Mouse (Mus musculus): ENCODE measurements around the gene Arhgap35.

Arhgap35 gene

DNA sequence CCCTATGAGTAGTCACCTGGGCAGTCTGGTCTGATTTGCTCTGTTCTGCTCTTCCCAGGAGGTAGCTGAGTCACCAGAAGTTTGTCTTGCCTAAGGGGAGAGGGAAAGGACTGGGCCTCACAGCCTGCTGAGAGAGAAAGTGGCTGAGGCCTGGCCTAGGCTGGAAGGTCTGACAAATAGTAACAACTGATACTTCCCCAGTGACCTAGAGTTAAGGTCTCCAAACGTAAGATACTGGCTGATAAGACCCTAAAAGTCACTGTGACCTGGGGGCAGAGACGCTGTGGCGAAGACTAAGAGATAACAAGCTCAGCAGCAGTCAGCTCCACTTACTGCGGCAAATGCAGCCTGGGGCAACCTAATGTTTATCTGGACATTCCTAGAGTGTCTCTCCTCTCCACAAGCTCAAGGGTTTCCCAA is 13.1 kb downstream of the Arhgap35 start:
- DNase-seq, result no peak

DNA sequence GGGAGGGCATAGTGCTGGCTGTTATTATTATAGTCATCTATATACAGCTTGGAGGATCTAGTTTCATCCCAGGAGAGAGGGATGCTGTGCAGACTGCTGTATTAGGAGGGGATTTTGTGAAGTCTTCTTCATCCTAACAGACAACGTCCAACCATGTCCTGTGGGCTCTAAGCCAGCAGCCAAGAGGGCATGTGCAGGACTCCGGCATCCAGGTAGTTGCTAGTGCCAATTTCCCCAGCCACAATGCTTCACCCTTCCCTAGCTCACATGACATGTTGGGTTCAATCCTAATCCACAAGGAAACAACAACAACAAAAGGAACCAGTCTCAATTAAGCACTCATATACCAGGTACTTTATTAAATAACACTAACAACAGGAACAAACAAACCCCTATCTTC is 15.8 kb downstream of the Arhgap35 start:
- DNase-seq, result peak; percentile 31

DNA sequence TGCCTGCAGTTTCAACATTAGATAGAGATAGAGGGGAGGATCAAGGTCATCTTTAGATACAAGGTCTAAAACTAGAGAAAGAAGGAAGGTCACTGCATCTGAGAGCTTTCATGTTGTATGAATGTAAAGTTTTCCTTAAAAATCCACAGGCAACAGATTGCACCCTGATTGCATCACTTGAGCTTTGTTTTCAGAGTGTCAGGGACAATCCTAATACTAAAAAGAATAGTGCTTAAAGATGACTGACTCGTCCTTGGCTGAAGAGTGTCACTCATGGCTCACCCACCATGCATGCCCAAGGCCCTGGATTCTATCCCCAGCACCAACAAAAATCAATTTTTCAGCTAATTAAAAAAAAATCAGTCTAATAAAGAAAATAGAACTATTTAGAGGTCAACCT is 23.5 kb downstream of the Arhgap35 start:
- DNase-seq, result no peak

DNA sequence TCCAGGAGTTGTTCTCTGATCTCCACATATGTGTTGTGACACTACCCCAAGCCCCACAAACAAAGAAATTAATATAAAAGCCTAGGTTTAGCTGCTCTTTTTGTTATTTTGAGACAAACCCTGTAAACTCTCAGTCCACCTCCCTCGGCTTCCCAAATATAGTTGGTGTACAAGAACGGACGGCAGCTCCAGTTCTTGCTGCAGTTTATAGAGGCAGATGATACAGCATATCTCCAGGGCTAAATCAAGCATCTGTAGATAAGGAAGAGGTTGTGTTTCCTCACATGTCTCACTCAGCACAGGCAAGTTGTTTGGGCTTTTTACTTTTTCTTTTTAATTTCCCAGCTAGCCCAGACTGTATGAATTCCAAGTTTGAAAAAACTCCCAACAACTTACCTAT is 27.1 kb downstream of the Arhgap35 start:
- DNase-seq, result no peak

DNA sequence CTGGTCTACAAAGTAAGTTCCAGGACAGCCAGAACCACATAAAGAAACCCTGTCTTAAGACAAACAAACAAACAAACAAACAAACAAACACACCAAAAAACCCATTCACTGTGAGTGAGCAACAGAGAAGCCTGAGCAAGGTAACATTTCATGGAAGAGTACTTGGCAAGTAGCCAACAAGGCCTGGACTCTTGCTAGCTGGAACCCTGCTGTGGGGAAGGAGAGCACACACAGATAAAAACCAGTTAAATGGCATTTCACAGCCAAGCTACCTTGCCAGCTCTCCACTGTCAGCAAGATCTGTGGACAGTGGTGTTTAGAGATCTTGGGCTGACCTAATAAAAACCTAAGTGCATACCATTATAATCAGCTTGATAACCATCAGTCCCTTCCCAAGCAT is 30.4 kb downstream of the Arhgap35 start:
- peak; percentile 67 for DNase-seq

DNA sequence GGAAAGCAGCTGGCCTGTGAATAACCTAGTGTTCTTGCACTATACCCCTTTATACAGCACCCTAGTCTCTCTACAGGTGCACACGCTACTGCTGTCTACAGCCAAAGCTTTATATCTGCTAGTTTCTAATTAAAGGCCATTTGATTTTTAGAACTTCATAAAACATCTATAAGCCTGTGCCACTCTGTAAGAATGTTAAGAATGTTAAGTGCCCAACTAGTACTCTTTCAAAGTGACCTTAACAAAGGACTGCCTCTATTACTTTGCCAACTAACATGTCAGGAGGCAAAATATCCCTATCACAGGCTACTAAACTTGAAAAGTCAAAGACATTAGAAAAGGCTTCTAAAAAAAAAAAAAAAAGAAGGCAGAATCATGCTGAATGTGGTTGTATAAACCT is 31.0 kb downstream of the Arhgap35 start:
- DNase-seq, result no peak

DNA sequence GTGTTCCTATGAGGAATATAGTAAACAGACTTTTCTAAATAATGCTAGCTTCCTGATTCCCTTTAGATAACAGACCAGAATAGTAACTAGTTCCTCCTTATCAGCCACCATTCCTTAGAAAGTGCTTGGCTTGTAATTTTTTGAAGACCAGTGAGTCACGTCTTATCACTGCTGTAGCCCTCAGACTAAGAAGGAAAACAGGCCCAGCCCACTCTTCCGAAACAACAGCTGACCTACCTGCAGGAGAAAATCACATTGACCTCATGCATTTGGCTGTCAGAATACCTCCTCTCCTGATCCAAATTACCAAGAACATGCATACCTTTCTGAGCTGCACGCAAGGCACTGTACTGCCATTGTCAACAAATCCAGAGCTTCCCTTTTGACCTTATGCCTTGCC is 32.5 kb downstream of the Arhgap35 start:
- DNase-seq, result no peak

DNA sequence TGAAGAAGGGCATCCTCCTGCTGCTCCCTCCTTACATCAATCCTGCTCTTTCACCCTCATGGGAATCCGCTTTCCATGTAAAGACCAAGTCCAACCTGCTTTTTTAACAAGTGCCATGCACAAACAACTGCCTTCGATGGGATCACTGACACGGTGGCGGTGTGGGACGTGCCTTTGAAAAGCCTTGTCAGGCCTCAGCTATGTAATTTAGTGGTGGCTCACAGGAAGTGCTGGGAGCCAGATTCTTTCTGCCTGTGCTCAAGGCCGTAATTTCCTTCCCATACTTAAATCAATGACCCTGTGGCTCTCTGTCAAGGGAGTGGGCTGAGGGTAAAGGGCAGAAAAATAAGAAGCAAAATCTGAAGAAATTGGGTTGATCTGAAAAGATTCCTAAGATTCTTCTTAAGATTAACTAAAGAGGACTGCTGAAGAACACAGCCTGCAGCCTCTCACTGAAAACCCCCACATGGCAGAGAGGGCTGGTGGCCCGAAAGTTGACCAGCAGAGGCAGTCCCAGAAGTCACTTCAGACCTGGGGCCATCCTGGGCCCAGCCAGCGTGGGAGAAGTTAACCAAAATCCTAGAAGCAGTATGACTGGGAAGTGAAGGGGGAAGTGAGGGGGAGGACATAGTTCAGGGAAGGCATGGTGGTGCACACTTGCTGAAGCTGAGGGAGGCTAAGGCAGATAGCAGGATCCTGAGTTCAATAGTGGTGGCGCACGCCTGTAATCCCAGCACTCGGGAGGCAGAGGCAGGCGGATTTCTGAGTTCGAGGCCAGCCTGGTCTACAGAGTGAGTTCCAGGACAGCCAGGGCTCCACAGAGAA is 33.3 kb downstream of the Arhgap35 start:
- no peak for DNase-seq

DNA sequence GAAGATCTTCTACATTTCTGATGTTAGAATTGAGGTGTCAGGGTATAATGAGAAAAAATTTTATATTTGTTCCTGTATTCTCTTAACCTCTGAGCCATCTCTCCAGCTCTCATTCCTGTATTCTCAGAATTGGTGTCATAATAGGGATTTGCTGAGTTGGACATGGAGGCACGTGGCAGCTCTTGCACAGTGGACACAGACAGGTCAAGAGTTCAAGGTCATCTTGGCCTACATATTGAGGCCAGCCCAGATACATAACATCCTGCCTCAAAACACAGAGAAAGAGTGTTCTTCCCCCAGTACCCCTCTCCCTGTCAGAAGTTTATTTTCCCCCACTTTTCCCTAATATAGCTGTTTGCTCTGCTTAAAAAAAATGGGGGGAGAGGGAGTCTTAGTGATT is 38.1 kb downstream of the Arhgap35 start:
- DNase-seq, result no peak

DNA sequence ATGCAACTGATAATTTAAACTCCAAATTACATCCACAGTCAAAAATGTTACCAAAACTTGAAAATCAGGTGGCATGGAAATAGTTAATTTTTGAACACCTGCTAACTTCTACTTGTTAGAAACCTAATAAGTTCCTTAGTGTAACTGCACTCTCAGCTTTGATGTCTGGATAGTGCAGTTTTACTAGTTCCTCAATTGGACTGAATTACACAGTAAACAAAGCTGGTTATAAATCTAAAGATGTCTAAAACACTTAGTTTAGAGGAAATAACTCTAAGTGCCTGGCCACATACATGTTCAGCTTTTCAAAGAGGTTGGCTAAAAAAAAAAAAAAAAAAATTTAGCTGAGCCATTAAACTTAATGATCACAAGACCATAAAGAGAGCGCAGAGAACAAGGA is 43.6 kb downstream of the Arhgap35 start:
- no peak for DNase-seq

DNA sequence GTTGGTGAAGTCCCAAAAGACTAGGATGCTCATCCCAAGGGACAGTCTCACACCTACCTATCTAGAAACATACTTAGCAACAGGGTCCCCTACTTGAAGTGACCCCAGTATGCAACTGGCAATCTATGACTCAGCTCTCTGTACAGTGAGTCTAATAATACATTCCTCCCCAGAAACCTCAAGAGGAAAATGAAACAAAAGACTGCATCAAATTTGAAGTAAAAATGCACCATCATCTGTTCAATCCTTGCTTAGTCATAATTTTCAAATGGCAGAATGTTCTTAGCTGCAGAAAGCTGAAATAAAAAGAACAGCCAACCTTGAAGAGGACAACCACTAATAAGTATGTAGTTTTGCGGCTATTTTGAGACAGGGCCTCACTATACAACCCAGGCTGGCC is 44.1 kb downstream of the Arhgap35 start:
- no peak for DNase-seq

DNA sequence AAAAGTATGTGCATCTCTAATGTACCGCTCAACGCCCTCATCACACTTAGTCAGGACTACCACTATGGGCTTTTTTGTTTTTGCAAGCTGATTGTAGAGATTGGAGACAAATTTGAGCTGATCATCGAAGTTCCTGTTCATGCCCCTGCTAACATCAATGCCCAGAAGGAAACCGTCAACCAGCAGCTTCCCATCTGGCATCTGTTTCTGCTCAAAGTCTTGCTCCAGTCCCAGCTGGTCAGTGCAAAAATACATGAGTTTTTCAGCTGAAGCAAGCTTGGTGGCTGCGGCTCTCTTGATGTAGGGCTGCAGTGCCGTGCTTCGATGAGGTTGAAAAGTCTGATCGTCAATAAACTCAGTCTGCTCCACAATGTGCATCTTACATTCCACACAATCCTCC is 50.3 kb downstream of the Arhgap35 start:
- DNase-seq, result no peak

DNA sequence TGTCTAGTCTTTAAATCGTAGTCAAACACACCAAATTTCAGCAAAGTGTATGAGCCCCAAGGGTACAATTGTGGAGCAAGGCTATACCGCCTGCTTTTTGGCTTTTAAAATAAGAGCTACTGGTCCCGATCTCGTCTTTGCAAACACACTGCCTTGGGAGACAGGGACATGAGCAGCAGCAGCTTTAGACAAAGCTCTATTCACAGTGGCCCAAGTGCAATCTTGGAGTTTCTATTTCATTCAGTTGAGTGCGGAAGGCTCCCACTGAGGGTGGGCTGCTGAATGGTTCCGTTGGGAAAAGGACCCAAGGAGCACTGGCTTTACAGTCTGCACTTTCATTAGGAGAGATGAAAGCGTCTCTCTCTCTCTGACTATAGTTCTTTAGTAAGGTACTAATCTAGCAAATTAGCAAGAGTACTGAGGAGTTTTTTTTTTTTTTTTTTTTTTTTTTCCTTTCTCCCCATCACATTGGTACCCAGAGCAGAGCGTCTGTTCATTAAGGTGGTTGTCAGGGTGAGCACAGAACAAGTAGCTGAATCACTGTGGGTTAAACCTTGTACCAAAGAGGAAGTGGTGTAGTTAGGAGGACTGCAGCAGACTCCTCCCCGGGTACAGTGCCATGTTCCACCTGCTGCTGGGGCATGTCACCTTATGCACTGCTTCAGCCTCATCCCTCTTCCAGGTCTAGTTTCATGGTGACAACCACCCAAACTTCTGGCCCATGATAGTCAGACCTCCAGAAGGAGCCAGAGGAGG is 56.8 kb downstream of the Arhgap35 start:
- DNase-seq, result no peak

DNA sequence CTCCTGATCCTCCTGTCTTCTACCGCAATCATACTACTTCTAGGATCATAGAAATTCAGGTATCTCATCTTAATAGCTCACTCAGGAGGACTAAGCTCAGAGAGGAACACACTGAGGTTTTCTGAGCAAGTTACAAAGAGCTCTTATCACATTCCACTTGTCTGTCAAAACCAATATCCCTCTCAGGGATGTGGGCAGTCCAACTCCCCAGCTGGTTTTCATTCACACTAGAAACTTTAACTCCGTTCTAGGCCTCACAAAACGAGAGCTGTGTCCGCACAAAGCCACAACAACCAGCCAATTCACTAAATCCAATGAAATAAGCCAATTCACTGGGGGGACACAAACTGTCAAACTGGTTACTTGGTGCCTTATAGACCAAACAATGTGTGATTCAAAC is 57.5 kb downstream of the Arhgap35 start:
- no peak for DNase-seq

DNA sequence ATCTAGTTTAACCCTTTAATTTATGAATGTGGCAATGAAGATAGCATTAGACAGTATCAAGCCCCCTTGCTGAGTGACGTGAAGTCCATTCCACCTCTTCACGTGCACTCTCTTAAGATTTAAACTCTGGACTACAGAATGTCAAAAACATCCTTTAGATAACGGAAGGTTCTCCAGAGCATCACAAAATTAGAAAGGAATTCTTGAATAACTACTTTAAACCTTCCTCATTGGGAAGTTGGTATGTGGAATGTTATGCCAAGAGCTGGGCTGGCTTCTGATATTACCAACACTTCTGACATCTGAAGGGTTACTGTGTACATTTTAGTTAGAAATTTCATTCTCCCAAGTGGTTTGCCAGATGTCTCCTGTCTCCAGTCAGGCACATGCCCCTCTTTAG is 60.6 kb downstream of the Arhgap35 start:
- no peak for DNase-seq

DNA sequence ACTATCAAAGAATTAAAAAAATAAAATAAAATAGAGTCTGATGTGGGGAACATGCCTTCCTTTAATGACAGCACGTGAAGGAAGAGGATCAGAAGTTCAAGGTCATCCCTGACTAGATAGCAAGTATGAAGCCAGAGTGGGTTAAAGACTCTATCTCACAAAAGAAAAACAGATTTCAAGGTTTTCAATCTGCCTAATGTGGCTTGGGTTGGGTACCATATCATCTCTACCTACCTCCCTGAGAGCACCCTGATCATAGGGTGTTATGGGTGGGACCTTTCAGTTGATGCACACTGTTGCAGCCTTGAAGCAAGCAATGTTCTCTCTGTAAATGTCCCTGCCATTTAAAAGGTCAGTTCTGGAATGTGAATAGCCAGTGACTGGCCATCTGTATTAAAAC is 63.2 kb downstream of the Arhgap35 start:
- DNase-seq, result no peak

DNA sequence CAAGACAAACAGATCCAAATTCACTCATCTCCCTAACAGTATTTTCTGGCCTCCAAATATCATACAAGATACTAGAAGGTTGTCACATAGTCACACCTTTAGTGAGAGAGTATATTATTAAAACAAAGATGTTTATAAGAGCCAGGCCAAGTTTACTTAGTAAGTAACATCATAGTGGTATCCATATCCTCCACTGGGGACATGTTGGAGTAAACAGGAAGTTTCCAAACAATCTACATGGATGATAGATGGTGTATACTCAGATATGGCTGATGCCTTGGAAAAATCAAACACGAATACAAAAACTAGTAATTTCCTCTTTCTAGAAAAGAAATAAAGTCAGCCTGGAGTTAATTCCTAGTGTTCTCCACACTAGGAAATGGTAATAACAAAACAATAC is 65.5 kb downstream of the Arhgap35 start:
- no peak for DNase-seq

DNA sequence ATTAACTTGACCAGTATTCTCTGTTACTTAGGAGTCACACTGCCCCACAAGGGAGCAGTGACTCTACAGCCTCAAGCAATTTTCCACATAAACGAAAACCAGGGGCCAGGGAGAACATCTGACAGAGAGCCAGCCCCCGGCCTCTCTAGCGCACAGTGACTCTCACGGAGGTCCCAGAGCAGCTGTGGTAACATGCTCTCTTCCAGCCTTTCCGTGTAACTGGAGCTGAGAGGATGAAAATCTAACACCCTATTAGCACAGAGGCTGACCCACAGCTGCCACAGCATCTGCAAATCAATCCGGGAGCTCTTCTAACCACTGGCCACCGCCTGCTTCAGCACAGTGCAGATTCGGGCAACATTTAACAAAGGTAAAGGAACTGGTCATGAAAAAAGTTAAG is 70.0 kb downstream of the Arhgap35 start:
- no peak for DNase-seq

DNA sequence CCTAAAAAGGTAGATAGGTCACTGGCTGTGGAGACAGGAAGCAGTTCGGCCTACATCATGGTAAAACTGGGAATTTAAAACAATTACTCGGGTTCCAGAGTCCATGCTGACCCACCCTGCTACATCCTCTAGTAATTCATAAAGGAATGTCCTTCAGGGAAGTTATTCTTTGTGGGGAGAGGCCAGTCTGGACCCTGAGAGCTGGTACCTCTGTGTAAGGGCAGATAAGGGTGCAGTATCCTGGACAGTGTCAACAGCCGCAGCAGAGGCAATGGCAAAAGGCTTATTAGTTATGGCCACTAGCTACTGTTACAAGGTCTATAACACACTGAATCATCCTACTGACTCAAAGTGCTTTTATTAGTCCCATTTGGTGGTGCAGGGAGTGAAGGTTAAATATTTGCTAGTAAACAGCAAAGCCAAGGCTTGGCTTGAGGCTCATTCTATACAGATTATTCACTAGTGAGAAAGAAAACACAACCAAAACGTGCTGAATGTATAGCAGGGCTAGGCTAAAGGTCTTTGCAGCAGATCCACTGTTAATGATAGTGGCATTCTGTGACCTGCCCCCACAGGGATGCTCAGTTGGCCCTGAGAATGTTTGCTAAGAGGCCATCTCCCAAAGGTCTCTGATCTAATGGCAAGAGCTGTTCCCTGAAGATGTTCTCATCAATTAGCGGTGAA is 77.4 kb downstream of the Arhgap35 start:
- no peak for DNase-seq

DNA sequence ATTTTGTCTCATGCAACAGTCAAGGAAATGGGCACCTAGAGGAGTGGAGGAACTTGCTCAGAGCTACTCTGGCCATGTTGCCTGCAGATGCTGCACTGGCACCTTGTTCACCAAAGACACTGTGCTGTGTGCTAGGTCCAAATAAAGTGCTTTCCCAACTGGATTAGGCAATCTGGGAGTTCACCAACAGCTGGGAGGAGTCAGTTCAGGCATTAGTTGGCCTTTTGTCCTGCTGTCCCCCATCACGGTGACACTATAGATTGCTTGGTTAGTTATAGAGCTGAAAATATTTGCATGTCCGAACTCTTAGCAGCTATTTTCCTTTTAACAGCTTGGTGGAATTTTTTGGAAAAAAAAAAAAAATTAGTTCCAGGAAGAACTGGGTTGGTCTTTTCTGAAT is 88.8 kb downstream of the Arhgap35 start:
- DNase-seq, result no peak

DNA sequence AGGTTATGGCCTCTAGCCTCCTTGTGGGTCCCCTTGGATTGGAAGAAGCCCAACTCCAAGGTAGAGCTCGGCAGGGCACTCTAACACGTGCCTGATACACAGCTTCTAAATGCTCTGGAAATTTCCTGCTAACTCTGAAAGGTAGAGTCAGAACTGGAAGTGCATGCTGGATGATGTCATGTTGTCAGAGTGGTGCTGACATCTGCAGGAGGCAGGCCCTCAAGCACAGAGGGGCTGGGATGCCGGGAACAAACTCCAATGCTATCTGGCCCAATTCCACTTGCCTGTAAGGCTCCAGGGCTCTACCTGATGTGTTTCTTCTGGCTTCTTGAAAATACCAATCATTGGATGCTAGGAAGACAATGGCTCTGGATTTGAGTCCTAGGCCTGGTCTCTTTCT is 89.3 kb downstream of the Arhgap35 start:
- DNase-seq, result no peak

DNA sequence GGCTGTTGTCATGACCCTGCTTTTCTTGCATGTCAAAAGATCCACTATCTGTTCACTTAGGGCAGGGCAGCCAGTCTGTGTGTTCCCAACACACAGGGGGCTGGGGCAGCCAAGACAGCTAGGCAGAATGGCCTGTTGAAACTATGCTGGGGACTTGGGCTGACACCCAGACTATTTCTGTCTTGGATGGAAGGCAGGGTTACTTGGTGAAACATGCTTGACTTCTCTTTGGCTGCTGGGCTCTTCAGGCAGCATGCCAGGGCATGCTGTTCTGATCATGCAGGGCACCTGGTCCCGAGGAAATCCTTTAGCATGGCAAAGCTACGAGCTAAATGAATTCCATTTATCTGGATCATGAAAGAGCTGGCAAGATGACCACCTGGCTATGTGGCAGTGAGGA is 90.5 kb downstream of the Arhgap35 start:
- DNase-seq, result peak; percentile 77

DNA sequence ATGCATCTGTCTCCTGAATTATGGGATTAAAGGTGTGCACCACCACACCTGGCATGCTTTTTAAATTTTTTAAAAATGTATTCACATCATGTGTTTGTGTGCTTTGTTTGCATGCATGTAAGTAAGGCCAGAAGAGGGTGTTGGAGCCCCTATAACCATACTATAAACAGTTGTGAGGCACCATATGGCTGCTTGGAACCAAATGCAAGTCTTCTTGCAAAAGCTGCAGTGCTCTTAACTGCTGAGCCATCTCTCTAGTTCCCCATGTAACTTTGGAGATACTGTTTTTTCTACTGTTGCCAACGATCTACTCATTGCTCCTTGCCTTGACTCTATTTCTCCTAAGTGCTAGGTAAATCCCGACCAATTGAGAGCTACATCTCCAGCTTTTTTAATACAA is 95.5 kb downstream of the Arhgap35 start:
- no peak for DNase-seq

DNA sequence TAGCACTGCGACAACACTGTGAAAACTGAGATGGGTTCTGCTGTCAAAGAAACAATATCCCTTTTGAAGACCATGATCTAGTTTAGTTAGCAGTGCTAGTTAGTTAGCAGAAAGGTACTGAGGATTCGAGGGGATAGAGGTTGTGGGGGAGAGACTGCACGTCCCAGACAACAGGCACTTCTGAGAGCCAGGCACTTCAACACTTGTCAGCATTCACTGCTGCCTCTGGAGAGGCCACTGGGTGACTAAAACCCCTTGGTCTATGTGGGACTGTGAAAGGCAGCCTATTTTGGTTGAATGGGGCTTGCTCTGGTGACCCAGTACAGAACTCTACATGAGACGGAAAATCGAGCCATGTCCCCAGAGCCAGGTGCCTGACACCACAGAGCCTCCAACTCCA is 97.6 kb downstream of the Arhgap35 start:
- no peak for DNase-seq
